Mouse (Mus musculus): ENCODE data around the gene Asl. TPM values are rescaled to one million over a fixed set of nuclear protein-coding genes. Genes with fewer than 3 reads are reported as not detected.

The Asl gene
- polyA plus RNA-seq, 1 experiment from 2014 or later = 55.7 TPM

GRCm38 (mm10) chr5:129971491-129971890 lies 57.6 kb downstream of the Asl start:
- Histone ChIP-seq H3K36me3 (ENCODE audit: control insufficient read depth, insufficient read depth, low read length) (peaks cover 10% of the 10 kb centered on the region; the same call in 1 of the 2 replicates), H3K4me3 (ENCODE audit: low read depth, low read length) (no peak overlapping the region), H3K9ac (ENCODE audit: low read length) (no peak overlapping the region), H3K4me2 (ENCODE audit: low read length) (no peak overlapping the region), H3K27ac (ENCODE audit: low read depth) (no peak overlapping the region), H3K4me1 (replicated peaks; ENCODE audit: control insufficient read depth, insufficient read depth, low read length) (no peaks in the 10 kb centered on the region), H3K27me3 (replicated peaks; ENCODE audit: control insufficient read depth, insufficient read depth, low read length) (no peaks in the 10 kb centered on the region), H3K9me3 (ENCODE audit: control insufficient read depth, low read length) (no peaks in the 10 kb centered on the region)
- WGBS = 84% methylated on average over 4 of the region's 4 CpGs
- DNase-seq (ENCODE audit: low spot score) = no peak
- ATAC-seq (replicated peaks; ENCODE audit: low FRiP score, low TSS enrichment, low read depth) = no peak

GRCm38 (mm10) chr5:129968417-129968816 lies 60.6 kb downstream of the Asl start:
- no peaks in the 10 kb centered on the region for H3K27me3 ChIP-seq (replicated peaks; ENCODE audit: control insufficient read depth, insufficient read depth, low read length)
- no peaks in the 10 kb centered on the region for H3K4me1 ChIP-seq (replicated peaks; ENCODE audit: control insufficient read depth, insufficient read depth, low read length)
- H3K27ac ChIP-seq (ENCODE audit: low read depth) = no peak overlapping the region
- DNase-seq (ENCODE audit: low spot score) (no peak), ATAC-seq (replicated peaks; ENCODE audit: low FRiP score, low TSS enrichment, low read depth) (no peak)
- H3K36me3 ChIP-seq (ENCODE audit: control insufficient read depth, insufficient read depth, low read length) = no peaks in the 10 kb centered on the region
- H3K4me2 ChIP-seq (ENCODE audit: low read length) = no peak overlapping the region
- no peak overlapping the region for H3K9ac ChIP-seq (ENCODE audit: low read length)
- no peaks in the 10 kb centered on the region for H3K9me3 ChIP-seq (ENCODE audit: control insufficient read depth, low read length)
- 83% methylated on average over 7 of the region's 7 CpGs for WGBS
- no peak overlapping the region for H3K4me3 ChIP-seq (ENCODE audit: low read depth, low read length)

- no peak overlapping the region for H3K9ac ChIP-seq (ENCODE audit: low read length)
- no peak overlapping the region for H3K4me2 ChIP-seq (ENCODE audit: low read length)
- H3K4me3 ChIP-seq (ENCODE audit: low read depth, low read length) = no peak overlapping the region
- no peak for ATAC-seq (replicated peaks; ENCODE audit: low FRiP score, low TSS enrichment, low read depth)
- DNase-seq (ENCODE audit: low spot score) = no peak
- WGBS = 91% methylated on average over 3 of the region's 3 CpGs
- no peaks in the 10 kb centered on the region for H3K36me3 ChIP-seq (ENCODE audit: control insufficient read depth, insufficient read depth, low read length)
- no peak overlapping the region for H3K27ac ChIP-seq (ENCODE audit: low read depth)
- H3K27me3 ChIP-seq (replicated peaks; ENCODE audit: control insufficient read depth, insufficient read depth, low read length) = no peaks in the 10 kb centered on the region
- no peaks in the 10 kb centered on the region for H3K9me3 ChIP-seq (ENCODE audit: control insufficient read depth, low read length)
- no peaks in the 10 kb centered on the region for H3K4me1 ChIP-seq (replicated peaks; ENCODE audit: control insufficient read depth, insufficient read depth, low read length)
Observed at GRCm38 (mm10) chr5:129966448-129966847, 62.6 kb downstream of the Asl start.

- no peaks in the 10 kb centered on the region for H3K36me3 ChIP-seq (ENCODE audit: control insufficient read depth, insufficient read depth, low read length)
- H3K9ac ChIP-seq (ENCODE audit: low read length) = no peak overlapping the region
- H3K4me3 ChIP-seq (ENCODE audit: low read depth, low read length) = no peak overlapping the region
- DNase-seq (ENCODE audit: low spot score) (no peak), ATAC-seq (replicated peaks; ENCODE audit: low FRiP score, low TSS enrichment, low read depth) (no peak)
- H3K27me3 ChIP-seq (replicated peaks; ENCODE audit: control insufficient read depth, insufficient read depth, low read length) = no peaks in the 10 kb centered on the region
- H3K4me2 ChIP-seq (ENCODE audit: low read length) = no peak overlapping the region
- H3K4me1 ChIP-seq (replicated peaks; ENCODE audit: control insufficient read depth, insufficient read depth, low read length) = no peaks in the 10 kb centered on the region
- 87% methylated on average over 4 of the region's 4 CpGs for WGBS
- no peak overlapping the region for H3K27ac ChIP-seq (ENCODE audit: low read depth)
- no peaks in the 10 kb centered on the region for H3K9me3 ChIP-seq (ENCODE audit: control insufficient read depth, low read length)
Observed at GRCm38 (mm10) chr5:129963224-129963623, 65.8 kb downstream of the Asl start.

Other genes with a start within 250 kb of the Asl start
- 43.9 and 47.9 TPM in 2 replicates for gene Psph, start 241.8 kb downstream of the Asl start, polyA plus RNA-seq (2014; fragmentation: Nextera tagmentation; extraction: Ambion mirVana)
- gene Sumf2, start 182.3 kb downstream of the Asl start, polyA plus RNA-seq (2014; fragmentation: Nextera tagmentation; extraction: Ambion mirVana) = 47.8 and 49.6 TPM in 2 replicates
- gene Chchd2, start 141.8 kb downstream of the Asl start, polyA plus RNA-seq (2014; fragmentation: Nextera tagmentation; extraction: Ambion mirVana) = 944 and 1,022 TPM in 2 replicates
- 3.9 and 4.1 TPM in 2 replicates for gene Zbed5, start 133.5 kb downstream of the Asl start, polyA plus RNA-seq (2014; fragmentation: Nextera tagmentation; extraction: Ambion mirVana)
- gene Phkg1, start 130.7 kb downstream of the Asl start, polyA plus RNA-seq (2014; fragmentation: Nextera tagmentation; extraction: Ambion mirVana) = 0.09 and 0.11 TPM in 2 replicates
- gene Nupr1l, start 120.7 kb downstream of the Asl start, polyA plus RNA-seq (2014; fragmentation: Nextera tagmentation; extraction: Ambion mirVana) = 1.9 and 2.7 TPM in 2 replicates
- 18.9 and 20.2 TPM in 2 replicates for gene Vkorc1l1, start 87.3 kb downstream of the Asl start, polyA plus RNA-seq (2014; fragmentation: Nextera tagmentation; extraction: Ambion mirVana)
- gene Gusb, start 26.2 kb downstream of the Asl start, polyA plus RNA-seq (2014; fragmentation: Nextera tagmentation; extraction: Ambion mirVana) = 94.9 and 98.4 TPM in 2 replicates
- 19.7 and 23.4 TPM in 2 replicates for gene Crcp, start within 50 bp of the Asl start, polyA plus RNA-seq (2014; fragmentation: Nextera tagmentation; extraction: Ambion mirVana)
- gene Tpst1, start 44.1 kb upstream of the Asl start, polyA plus RNA-seq (2014; fragmentation: Nextera tagmentation; extraction: Ambion mirVana) = 68.4 and 70.0 TPM in 2 replicates
- gene Kctd7, start 115.6 kb upstream of the Asl start, polyA plus RNA-seq (2014; fragmentation: Nextera tagmentation; extraction: Ambion mirVana) = 5.3 and 5.5 TPM in 2 replicates
- 22.3 and 24.7 TPM in 2 replicates for gene Rabgef1, start 142.6 kb upstream of the Asl start, polyA plus RNA-seq (2014; fragmentation: Nextera tagmentation; extraction: Ambion mirVana)
- 40.6 and 45.5 TPM in 2 replicates for gene Tmem248, start 187.8 kb upstream of the Asl start, polyA plus RNA-seq (2014; fragmentation: Nextera tagmentation; extraction: Ambion mirVana)
- gene Sbds, start 226.3 kb upstream of the Asl start, polyA plus RNA-seq (2014; fragmentation: Nextera tagmentation; extraction: Ambion mirVana) = 60.3 and 60.5 TPM in 2 replicates
- gene Tyw1, start 226.4 kb upstream of the Asl start, polyA plus RNA-seq (2014; fragmentation: Nextera tagmentation; extraction: Ambion mirVana) = 31.5 and 32.4 TPM in 2 replicates